Mouse (Mus musculus) cerebellum, adult (tissue): ENCODE data around the gene Sostdc1.

Source experiments
- ATAC-seq: cut with Nextera tagmentation; 2 replicates; pipeline ENCODE4 v1.9.2; 2017; ENCODE audit warnings: mild to moderate bottlenecking, moderate library complexity, mixed read lengths; ENCODE audit not compliant: insufficient number of reproducible peaks, low FRiP score, low TSS enrichment

Gene Sostdc1

GRCm38 (mm10) chr12:36313916-36314315 is at the start of gene Sostdc1:
Sostdc1 (plus strand) TSS chr12:36314139.
- ATAC-seq = no peak

GRCm38 (mm10) chr12:36267670-36268246 is 46.2 kb upstream of the Sostdc1 start:
- ATAC-seq = no peak

- no peak for ATAC-seq
Observed at GRCm38 (mm10) chr12:36274823-36275222, 39.1 kb upstream of the Sostdc1 start.

GRCm38 (mm10) chr12:36289634-36290033 is 24.3 kb upstream of the Sostdc1 start:
- ATAC-seq = peak; percentile 89; the same call in 1 of the 2 replicates

GRCm38 (mm10) chr12:36290465-36290864 is 23.5 kb upstream of the Sostdc1 start:
- ATAC-seq = no peak

GRCm38 (mm10) chr12:36291346-36291745 is 22.6 kb upstream of the Sostdc1 start:
- no peak for ATAC-seq

- ATAC-seq = no peak
Observed at GRCm38 (mm10) chr12:36302326-36302725, 11.6 kb upstream of the Sostdc1 start.

- ATAC-seq = no peak
Observed at GRCm38 (mm10) chr12:36302905-36303642, 10.9 kb upstream of the Sostdc1 start.

GRCm38 (mm10) chr12:36308737-36309420 is 5.1 kb upstream of the Sostdc1 start:
- no peak for ATAC-seq

GRCm38 (mm10) chr12:36313015-36313414 is 924 bp upstream of the Sostdc1 start:
- no peak for ATAC-seq

- no peak for ATAC-seq
Observed at GRCm38 (mm10) chr12:36314446-36314845, 507 bp downstream of the Sostdc1 start.

- no peak for ATAC-seq
Observed at GRCm38 (mm10) chr12:36315527-36315926, 1.6 kb downstream of the Sostdc1 start.

- no peak for ATAC-seq
Observed at GRCm38 (mm10) chr12:36316056-36316455, 2.1 kb downstream of the Sostdc1 start.

- peak; percentile 81 for ATAC-seq
Observed at GRCm38 (mm10) chr12:36317036-36317819, 3.3 kb downstream of the Sostdc1 start.

GRCm38 (mm10) chr12:36317820-36318135 is 3.8 kb downstream of the Sostdc1 start:
- no peak for ATAC-seq

GRCm38 (mm10) chr12:36326101-36326521 is 12.2 kb downstream of the Sostdc1 start:
- ATAC-seq = no peak

GRCm38 (mm10) chr12:36332676-36333075 is 18.7 kb downstream of the Sostdc1 start:
- no peak for ATAC-seq

- no peak; the same call in 1 of the 2 replicates for ATAC-seq
Observed at GRCm38 (mm10) chr12:36333837-36334281, 19.9 kb downstream of the Sostdc1 start.

- no peak for ATAC-seq
Observed at GRCm38 (mm10) chr12:36344131-36344530, 30.2 kb downstream of the Sostdc1 start.

GRCm38 (mm10) chr12:36360064-36360463 is 46.1 kb downstream of the Sostdc1 start:
- ATAC-seq = no peak

GRCm38 (mm10) chr12:36360693-36361092 is 46.8 kb downstream of the Sostdc1 start:
- ATAC-seq = no peak
